Mouse (Mus musculus): ENCODE data around the gene Ascl2. TPM values are rescaled to one million over a fixed set of nuclear protein-coding genes. Genes with fewer than 3 reads are reported as not detected.
A peak's percentile ranks its signal among the peaks of the same experiment; 100 is the strongest.

Ascl2 gene
- polyA plus RNA-seq, 1 experiment from 2014 or later, result 6.2 TPM

- 74% methylated on average over 3 of the region's 3 CpGs for WGBS
- H3K27ac ChIP-seq (ENCODE audit: low read length), result peak within 1 kb of the TSS; percentile 61; the same call in 1 of the 2 replicates
Observed at GRCm38 (mm10) chr7:142931028-142931427, 38.0 kb downstream of the Ascl2 start, which contains the start of gene Th. TSS of gene Th (minus strand) at chr7:142931128.

GRCm38 (mm10) chr7:142929516-142929915, 39.5 kb downstream of the Ascl2 start:
- Histone ChIP-seq H3K4me2 (ENCODE audit: low read depth, low read length) (no peak overlapping the region), H3K4me3 (replicated peaks; ENCODE audit: low read length) (no peak overlapping the region), H3K27ac (ENCODE audit: low read length) (no peak overlapping the region), H3K9ac (ENCODE audit: low read length) (no peak overlapping the region), H3K27me3 (ENCODE audit: control insufficient read depth, insufficient read depth, low read length) (no peaks in the 10 kb centered on the region), H3K9me3 (replicated peaks; ENCODE audit: control insufficient read depth, low read length) (no peaks in the 10 kb centered on the region), H3K36me3 (ENCODE audit: control insufficient read depth, insufficient read depth, low read length) (no peaks in the 10 kb centered on the region), H3K4me1 (ENCODE audit: control insufficient read depth, insufficient read depth, low read length) (peaks cover 3% of the 10 kb centered on the region; the same call in 1 of the 2 replicates)
- 70% methylated on average over 2 of the region's 2 CpGs for WGBS
- no peak for ATAC-seq (ENCODE audit: insufficient read depth, low FRiP score)

More at GRCm38 (mm10) chr7:142931028-142931427, 38.0 kb downstream of the Ascl2 start, which contains the start of gene Th:
- Histone ChIP-seq H3K27me3 (ENCODE audit: control insufficient read depth, insufficient read depth, low read length) (no peaks in the 10 kb centered on the region), H3K4me3 (replicated peaks; ENCODE audit: low read length) (no peak within 1 kb of the TSS), H3K9ac (ENCODE audit: low read length) (no peak within 1 kb of the TSS), H3K36me3 (ENCODE audit: control insufficient read depth, insufficient read depth, low read length) (no peaks in the 10 kb centered on the region), H3K4me2 (ENCODE audit: low read depth, low read length) (no peak within 1 kb of the TSS), H3K4me1 (ENCODE audit: control insufficient read depth, insufficient read depth, low read length) (peaks cover 3% of the 10 kb centered on the region; the same call in 1 of the 2 replicates), H3K9me3 (replicated peaks; ENCODE audit: control insufficient read depth, low read length) (no peaks in the 10 kb centered on the region)
- no peak for ATAC-seq (ENCODE audit: insufficient read depth, low FRiP score)

GRCm38 (mm10) chr7:142927293-142927692, 41.8 kb downstream of the Ascl2 start:
- H3K36me3 ChIP-seq (ENCODE audit: control insufficient read depth, insufficient read depth, low read length), result no peaks in the 10 kb centered on the region
- H3K4me3 ChIP-seq (replicated peaks; ENCODE audit: low read length), result no peak overlapping the region
- H3K4me2 ChIP-seq (ENCODE audit: low read depth, low read length), result no peak overlapping the region
- H3K4me1 ChIP-seq (ENCODE audit: control insufficient read depth, insufficient read depth, low read length), result peaks cover 2% of the 10 kb centered on the region; the same call in 1 of the 2 replicates
- no peaks in the 10 kb centered on the region for H3K27me3 ChIP-seq (ENCODE audit: control insufficient read depth, insufficient read depth, low read length)
- WGBS, result 60% methylated on average over 8 of the region's 8 CpGs
- no peak overlapping the region for H3K27ac ChIP-seq (ENCODE audit: low read length)
- peak; percentile 33; the same call in 1 of the 2 replicates for ATAC-seq (ENCODE audit: insufficient read depth, low FRiP score)
- no peaks in the 10 kb centered on the region for H3K9me3 ChIP-seq (replicated peaks; ENCODE audit: control insufficient read depth, low read length)
- H3K9ac ChIP-seq (ENCODE audit: low read length), result no peak overlapping the region

GRCm38 (mm10) chr7:142918641-142919628, 50.1 kb downstream of the Ascl2 start:
- peak; percentile 54; the same call in 1 of the 2 replicates for ATAC-seq (ENCODE audit: insufficient read depth, low FRiP score)
- no peaks in the 10 kb centered on the region for H3K27me3 ChIP-seq (ENCODE audit: control insufficient read depth, insufficient read depth, low read length)
- H3K4me1 ChIP-seq (ENCODE audit: control insufficient read depth, insufficient read depth, low read length), result peaks cover 6% of the 10 kb centered on the region; the same call in 1 of the 2 replicates
- H3K27ac ChIP-seq (ENCODE audit: low read length), result no peak overlapping the region
- H3K9me3 ChIP-seq (replicated peaks; ENCODE audit: control insufficient read depth, low read length), result no peaks in the 10 kb centered on the region
- H3K4me3 ChIP-seq (replicated peaks; ENCODE audit: low read length), result no peak overlapping the region
- H3K9ac ChIP-seq (ENCODE audit: low read length), result no peak overlapping the region
- no peaks in the 10 kb centered on the region for H3K36me3 ChIP-seq (ENCODE audit: control insufficient read depth, insufficient read depth, low read length)
- WGBS, result 37% methylated on average over 8 of the region's 8 CpGs
- no peak overlapping the region for H3K4me2 ChIP-seq (ENCODE audit: low read depth, low read length)

GRCm38 (mm10) chr7:142917659-142918058, 51.4 kb downstream of the Ascl2 start:
- H3K27ac ChIP-seq (ENCODE audit: low read length), result no peak overlapping the region
- 59% methylated on average over 5 of the region's 5 CpGs for WGBS
- H3K9me3 ChIP-seq (replicated peaks; ENCODE audit: control insufficient read depth, low read length), result no peaks in the 10 kb centered on the region
- no peak overlapping the region for H3K4me3 ChIP-seq (replicated peaks; ENCODE audit: low read length)
- no peak for ATAC-seq (ENCODE audit: insufficient read depth, low FRiP score)
- H3K36me3 ChIP-seq (ENCODE audit: control insufficient read depth, insufficient read depth, low read length), result no peaks in the 10 kb centered on the region
- no peak overlapping the region for H3K9ac ChIP-seq (ENCODE audit: low read length)
- H3K27me3 ChIP-seq (ENCODE audit: control insufficient read depth, insufficient read depth, low read length), result no peaks in the 10 kb centered on the region
- peaks cover 6% of the 10 kb centered on the region; the same call in 1 of the 2 replicates for H3K4me1 ChIP-seq (ENCODE audit: control insufficient read depth, insufficient read depth, low read length)
- H3K4me2 ChIP-seq (ENCODE audit: low read depth, low read length), result no peak overlapping the region

Other genes with a start within 250 kb of the Ascl2 start
- gene Ins2, start 225.9 kb downstream of the Ascl2 start, polyA plus RNA-seq (2015; fragmentation: Nextera tagmentation; extraction: Ambion mirVana), result 350 and 420 TPM in 2 replicates
- gene Th, start 38.1 kb downstream of the Ascl2 start, polyA plus RNA-seq (2015; fragmentation: Nextera tagmentation; extraction: Ambion mirVana), result 3.0 and 4.0 TPM in 2 replicates
- 4.1 and 6.0 TPM in 2 replicates for gene Tspan32, start 35.8 kb upstream of the Ascl2 start, polyA plus RNA-seq (2015; fragmentation: Nextera tagmentation; extraction: Ambion mirVana)
- gene Cd81, start 83.5 kb upstream of the Ascl2 start, polyA plus RNA-seq (2015; fragmentation: Nextera tagmentation; extraction: Ambion mirVana), result 638 and 686 TPM in 2 replicates
- gene Tssc4, start 100.0 kb upstream of the Ascl2 start, polyA plus RNA-seq (2015; fragmentation: Nextera tagmentation; extraction: Ambion mirVana), result 75.8 and 84.7 TPM in 2 replicates
- 18.3 and 18.5 TPM in 2 replicates for gene Trpm5, start 125.4 kb upstream of the Ascl2 start, polyA plus RNA-seq (2015; fragmentation: Nextera tagmentation; extraction: Ambion mirVana)
- 10.0 and 10.1 TPM in 2 replicates for gene Kcnq1, start 137.1 kb upstream of the Ascl2 start, polyA plus RNA-seq (2015; fragmentation: Nextera tagmentation; extraction: Ambion mirVana)